Mouse (Mus musculus) kidney, adult 2 months (tissue): ENCODE results near the gene Sun3.

ENCODE experiments used
- CTCF ChIP-seq: fragments of 200-500 bp; conservative IDR thresholded peaks from 2 replicates; pipeline ENCODE4 v1.5.1; 2011; ENCODE audit warnings: low read depth, mild to moderate bottlenecking, control low read depth, low read length, moderate library complexity, mixed read lengths; ENCODE audit not compliant: insufficient read depth, insufficient read length
- POLR2A ChIP-seq: fragments of 200-500 bp; IDR thresholded peaks from one replicate; pipeline ENCODE4 v1.6.1; 2011; ENCODE audit warnings: low read depth, low read length, control low read depth

- TF ChIP-seq CTCF (no peak), POLR2A (no peak)
These were observed 76.7 kb downstream of the Sun3 start for GRCm38 (mm10) chr11:8972093-8972492.
